Mouse (Mus musculus) cerebellum, adult 2 months (tissue): Measurements from ENCODE around the gene Il27ra.

Experiments used
- CTCF ChIP-seq: fragments of 200-500 bp; IDR thresholded peaks from 2 replicates; pipeline ENCODE4 v1.5.1; 2011; ENCODE audit warnings: low read depth, mild to moderate bottlenecking, control low read depth, low read length, moderate library complexity, borderline replicate concordance; ENCODE audit not compliant: insufficient read depth
- POLR2A ChIP-seq: fragments of 200-500 bp; IDR thresholded peaks from 2 replicates; pipeline ENCODE4 v1.6.1; 2011; ENCODE audit warnings: low read length, control low read depth, borderline replicate concordance; ENCODE audit not compliant: insufficient read depth

DNA sequence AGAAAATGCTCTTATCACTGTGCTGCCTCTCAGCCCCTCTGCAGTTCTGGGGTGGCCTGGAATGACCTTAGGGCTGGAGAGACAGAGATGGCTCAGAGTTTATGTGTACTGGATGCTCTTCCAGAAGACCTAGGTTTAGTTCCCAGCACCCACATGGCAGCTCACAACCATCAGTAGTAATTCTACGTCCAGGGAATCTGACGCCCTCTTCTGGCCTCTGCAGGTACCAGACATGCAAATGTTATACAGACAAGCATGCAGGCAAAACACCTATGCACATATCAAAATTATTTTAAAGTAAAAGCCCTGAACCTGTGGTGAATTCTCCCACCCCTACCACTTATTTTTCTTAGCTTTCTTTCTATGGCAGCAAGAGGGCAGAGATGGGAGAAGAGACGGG, 4.1 kb upstream of the Il27ra start:
- TF ChIP-seq POLR2A, result no peak
- no peak for TF ChIP-seq CTCF
